9 mouse cellular contexts compared by ENCODE assay signal in genomic region chr9:40765581-40765940, GRCm38 (mm10). TPM values are rescaled to one million over a fixed set of nuclear protein-coding genes. Genes with fewer than 3 reads are reported as not detected.
A peak's percentile ranks its signal among the peaks of the same experiment; 100 is the strongest.
DNase-seq lines count a peak whose midpoint lies in the region; ATAC-seq lines count a peak whose summit lies in the region.
"Had no signal": no experiment of that assay in that cellular context is flagged by ENCODE, and none has a peak within 500 bp of the region (broad histone marks: within the 10 kb centered on the region; RNA-seq: fewer than 3 reads in every experiment).

No protein-coding gene starts in this region.

- ATAC-seq in midbrain, embryonic 14.5 days (ENCODE audit: low FRiP score, low TSS enrichment): no peak

- peak overlapping the region; percentile 40 for H3K27ac ChIP-seq in brown adipose tissue, adult 24 weeks (replicated peaks; ENCODE audit: low read depth, low read length)
- H3K27ac ChIP-seq in midbrain, embryonic 14.5 days (replicated peaks; ENCODE audit: low read depth, low read length): no peak overlapping the region

- peaks cover 8% of the 10 kb centered on the region; the same call in 1 of the 2 replicates for H3K36me3 ChIP-seq in midbrain, embryonic 14.5 days (ENCODE audit: control insufficient read depth, insufficient read depth, low read length)

- WGBS in midbrain, embryonic 14.5 days: 63% methylated on average over 12 of the region's 12 CpGs

- no peaks in the 10 kb centered on the region for H3K27me3 ChIP-seq in midbrain, embryonic 14.5 days (ENCODE audit: control insufficient read depth, insufficient read depth, low read length)

- peaks cover 3% of the 10 kb centered on the region; the same call in 1 of the 2 replicates for H3K4me1 ChIP-seq in brown adipose tissue, adult 24 weeks (ENCODE audit: control insufficient read depth, insufficient read depth, insufficient read length, low read length)
- no peaks in the 10 kb centered on the region for H3K4me1 ChIP-seq in midbrain, embryonic 14.5 days (ENCODE audit: control insufficient read depth, insufficient read depth, low read length)

- H3K4me3 ChIP-seq in brown adipose tissue, adult 24 weeks (ENCODE audit: insufficient read depth, low read depth, low read length): peak overlapping the region; percentile 32
- H3K4me3 ChIP-seq in midbrain, embryonic 14.5 days (replicated peaks; ENCODE audit: low read depth, low read length): no peak overlapping the region

- DNase-seq in layer of hippocampus, adult 11-12 months (ENCODE audit: low spot score): peak; percentile 37
- no peak for DNase-seq in layer of hippocampus, postnatal 25 days (ENCODE audit: extremely low spot score in 1 of 2, low spot score in 1 of 2)
- DNase-seq in left cerebral cortex, postnatal 14 days (ENCODE audit: low spot score in 2 of 2): peak; percentile 74 to 87
- DNase-seq in right cerebral cortex, postnatal 10 days (ENCODE audit: low spot score in 2 of 2): peak; percentile 59 to 63
- no peak for DNase-seq in retina, postnatal 1 day
- no peak for DNase-seq in midbrain, embryonic 14.5 days
- no peak for DNase-seq in cerebellum, postnatal 25 days
- DNase-seq: cerebellum, postnatal 14 days had no signal

- H3K9ac ChIP-seq in midbrain, embryonic 14.5 days (replicated peaks; ENCODE audit: low read length): no peak overlapping the region

- intact Hi-C loops in left cerebral cortex, postnatal 14 days (cut with DNase I): no loop called here

- H3K4me2 ChIP-seq in midbrain, embryonic 14.5 days (ENCODE audit: low read length): no peak overlapping the region

- H3K9me3 ChIP-seq in midbrain, embryonic 14.5 days (ENCODE audit: control insufficient read depth, low read length): no peaks in the 10 kb centered on the region

RNA-seq across cellular contexts. Expression of gene Hspa8, which starts 35.2 kb away (rescaled TPM):
- total RNA-seq in layer of hippocampus, postnatal 25 days (2021): 1,000 to 10,000 TPM; 2,114 to 2,470 TPM
- 688 and 2,704 TPM in 2 replicates for polyA plus RNA-seq in brown adipose tissue, adult 24 weeks (2012; ENCODE audit: insufficient read depth, insufficient read length, missing spikeins)
- 1,000 to 10,000 TPM; 2,189 to 2,356 TPM for total RNA-seq in left cerebral cortex, postnatal 14 days (2021)
- polyA plus RNA-seq in midbrain, embryonic 14.5 days (2014; fragmentation: Nextera tagmentation; extraction: Ambion mirVana): 2,437 and 3,041 TPM in 2 replicates

Comparison
In these comparisons a context has a peak if more than half of its experiments do, and no peak if none do; other contexts are left out.
1. DNase-seq: peak in layer of hippocampus, adult 11-12 months (single experiment), left cerebral cortex, postnatal 14 days (2 of 2) and right cerebral cortex, postnatal 10 days (2 of 2); none in layer of hippocampus, postnatal 25 days (0 of 2), retina, postnatal 1 day (single experiment), midbrain, embryonic 14.5 days (single experiment) and cerebellum, postnatal 25 days (0 of 2).